Mouse (Mus musculus): ENCODE data around the gene Pakap.

Gene Pakap

DNA sequence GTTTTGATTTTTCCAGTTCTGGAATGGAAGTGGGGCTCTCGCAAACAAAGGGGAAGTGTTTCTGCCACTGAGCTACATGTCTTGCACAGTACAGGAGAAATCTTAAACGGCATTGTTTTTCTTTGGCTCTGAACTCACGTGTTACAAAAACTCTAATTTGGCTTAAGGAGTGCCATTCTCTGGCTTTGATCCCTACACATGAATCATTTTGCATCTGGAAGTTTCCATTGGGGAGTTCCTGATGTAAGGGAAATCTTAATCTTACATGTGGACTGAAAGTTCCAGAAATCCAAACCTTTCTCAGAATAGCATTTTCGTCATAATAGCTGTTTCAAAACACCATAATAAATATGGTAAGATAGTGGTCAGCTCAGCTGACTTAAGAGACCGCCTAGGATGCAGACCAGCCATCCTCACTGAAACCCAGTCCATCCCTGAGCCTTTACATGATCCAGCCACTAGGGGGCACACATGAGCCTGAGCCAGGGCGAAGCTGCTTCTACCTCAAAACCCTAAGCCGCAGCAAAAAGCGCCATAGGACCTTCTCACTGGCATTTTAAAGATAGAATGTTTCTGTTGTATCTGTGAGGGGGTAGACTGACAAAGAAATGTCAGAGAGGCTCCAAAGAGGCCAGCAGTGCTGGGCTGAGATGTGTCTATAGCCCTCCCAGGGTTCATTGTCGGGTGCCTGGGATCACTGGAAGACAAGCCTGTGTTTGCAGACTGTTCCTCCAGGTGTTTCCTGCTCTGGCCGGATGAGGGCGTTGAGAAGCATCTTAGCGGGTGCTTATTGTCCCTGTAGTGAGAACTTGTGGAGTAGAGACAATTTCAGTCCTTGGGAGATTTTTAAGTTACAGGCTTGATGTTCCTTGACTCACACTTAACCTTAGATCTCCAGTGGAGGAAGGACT is 105.3 kb downstream of the Pakap start:
- peak; percentile 84 for DNase-seq (ENCODE audit: low read depth, low spot score)

- no peak for DNase-seq (ENCODE audit: low read depth, low spot score)
These were observed 106.4 kb downstream of the Pakap start for GRCm38 (mm10) chr4:57674351-57674750.

- DNase-seq (ENCODE audit: low read depth, low spot score): peak; percentile 31
These were observed 107.4 kb downstream of the Pakap start for GRCm38 (mm10) chr4:57675387-57675786.

- DNase-seq (ENCODE audit: low read depth, low spot score): no peak
These were observed 109.9 kb downstream of the Pakap start for GRCm38 (mm10) chr4:57677916-57678315.

DNA sequence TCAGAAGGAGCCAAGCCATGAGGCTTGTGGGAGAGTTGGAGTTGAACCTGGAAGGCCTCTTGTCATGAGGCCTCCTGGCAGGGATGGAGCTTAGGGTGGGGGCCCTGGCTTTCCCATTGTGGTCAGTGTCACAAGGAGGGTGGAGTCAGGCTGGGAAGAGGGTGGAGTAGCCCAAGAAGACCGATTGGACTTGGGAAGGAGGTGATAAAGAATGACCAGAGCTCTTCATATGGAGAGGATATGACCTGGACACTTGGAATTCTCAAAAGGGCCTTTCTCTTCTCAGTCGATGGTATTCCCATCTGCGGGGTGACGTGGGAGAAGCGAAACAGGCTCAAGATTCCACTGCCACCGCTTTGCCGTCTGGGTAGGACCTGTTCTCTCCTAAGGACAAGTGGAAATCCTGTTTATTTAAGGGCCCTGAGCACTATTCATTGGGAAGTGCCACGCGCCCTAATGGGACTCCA is 111.0 kb downstream of the Pakap start:
- no peak for DNase-seq (ENCODE audit: low read depth, low spot score)

DNA sequence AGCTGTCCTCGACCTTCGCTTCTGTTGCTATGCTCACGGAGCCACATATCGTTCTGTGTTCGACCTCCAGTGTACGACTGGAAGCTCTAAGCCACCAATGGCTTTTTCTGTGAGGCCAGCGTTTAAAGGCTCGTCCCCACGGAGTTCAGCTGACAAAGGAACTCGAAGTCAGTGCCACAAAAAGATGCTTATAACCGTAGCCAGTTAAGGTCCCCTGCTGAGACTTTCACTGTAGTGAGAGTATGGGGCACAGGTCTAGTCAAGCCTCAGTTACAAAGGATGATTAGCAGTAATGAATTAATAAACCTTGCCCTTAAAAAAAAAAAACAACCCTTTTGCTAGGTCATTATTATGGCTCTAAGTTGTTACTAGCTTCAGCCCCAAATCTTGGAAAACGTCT is 112.2 kb downstream of the Pakap start:
- DNase-seq (ENCODE audit: low read depth, low spot score): no peak

- DNase-seq (ENCODE audit: low read depth, low spot score): no peak
These were observed 113.5 kb downstream of the Pakap start for GRCm38 (mm10) chr4:57681511-57681910.

GRCm38 (mm10) chr4:57682341-57682740 is 114.4 kb downstream of the Pakap start:
- no peak for DNase-seq (ENCODE audit: low read depth, low spot score)

- no peak for DNase-seq (ENCODE audit: low read depth, low spot score)
These were observed 115.0 kb downstream of the Pakap start for GRCm38 (mm10) chr4:57682944-57683343.

DNA sequence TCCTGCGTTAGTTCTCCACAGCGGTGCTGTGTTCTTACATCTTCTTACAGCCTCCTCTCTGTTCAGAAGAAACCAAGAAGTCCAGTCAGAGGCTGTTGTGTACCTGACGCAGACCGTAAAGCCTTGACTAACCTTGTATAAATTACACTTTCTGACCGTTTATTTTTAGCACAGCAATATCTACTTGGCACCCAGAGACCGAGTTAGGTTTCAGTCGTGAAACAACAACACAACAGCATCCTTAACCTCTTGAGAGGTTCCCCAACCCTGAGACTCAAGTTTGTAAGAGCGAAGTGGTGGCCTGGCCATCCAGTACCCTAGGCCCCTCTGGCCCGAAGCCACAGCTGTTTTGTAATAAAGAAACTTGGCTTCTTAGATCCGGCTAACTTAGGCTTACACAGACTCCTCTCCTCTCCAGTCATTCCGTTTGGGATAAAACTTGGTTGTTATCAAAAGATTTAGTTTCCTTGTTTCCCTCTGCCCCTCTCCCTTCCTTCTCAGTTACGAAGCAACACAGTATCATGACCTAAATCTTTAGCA is 116.8 kb downstream of the Pakap start:
- no peak for DNase-seq (ENCODE audit: low read depth, low spot score)

- DNase-seq (ENCODE audit: low read depth, low spot score): no peak
These were observed 118.8 kb downstream of the Pakap start for GRCm38 (mm10) chr4:57686736-57687135.

GRCm38 (mm10) chr4:57687583-57687982 is 119.6 kb downstream of the Pakap start:
- DNase-seq (ENCODE audit: low read depth, low spot score): no peak

GRCm38 (mm10) chr4:57688131-57688530 is 120.2 kb downstream of the Pakap start:
- no peak for DNase-seq (ENCODE audit: low read depth, low spot score)

DNA sequence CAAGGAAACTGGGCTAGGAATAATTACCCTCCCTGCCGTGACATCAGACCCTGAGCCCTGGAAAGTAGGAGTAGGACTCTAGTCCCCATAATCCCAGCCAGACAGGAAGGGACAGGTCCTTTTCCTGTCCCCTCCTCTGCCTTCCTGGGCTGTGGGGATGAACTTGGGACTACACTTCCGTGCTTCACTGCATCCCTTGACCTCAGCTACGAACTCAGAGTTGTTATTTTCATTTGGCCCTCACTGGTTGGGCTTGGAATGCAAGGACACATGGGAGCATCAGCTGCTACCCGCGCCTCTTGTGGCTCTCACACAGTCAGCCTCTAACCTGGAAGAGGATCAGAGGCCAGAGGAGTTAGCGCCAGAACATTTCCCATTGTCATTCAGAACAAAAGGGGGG is 122.0 kb downstream of the Pakap start:
- no peak for DNase-seq (ENCODE audit: low read depth, low spot score)

- no peak for DNase-seq (ENCODE audit: low read depth, low spot score)
These were observed 122.8 kb downstream of the Pakap start for GRCm38 (mm10) chr4:57690805-57691204.

GRCm38 (mm10) chr4:57694356-57695136 is 126.6 kb downstream of the Pakap start:
- no peak for DNase-seq (ENCODE audit: low read depth, low spot score)

DNA sequence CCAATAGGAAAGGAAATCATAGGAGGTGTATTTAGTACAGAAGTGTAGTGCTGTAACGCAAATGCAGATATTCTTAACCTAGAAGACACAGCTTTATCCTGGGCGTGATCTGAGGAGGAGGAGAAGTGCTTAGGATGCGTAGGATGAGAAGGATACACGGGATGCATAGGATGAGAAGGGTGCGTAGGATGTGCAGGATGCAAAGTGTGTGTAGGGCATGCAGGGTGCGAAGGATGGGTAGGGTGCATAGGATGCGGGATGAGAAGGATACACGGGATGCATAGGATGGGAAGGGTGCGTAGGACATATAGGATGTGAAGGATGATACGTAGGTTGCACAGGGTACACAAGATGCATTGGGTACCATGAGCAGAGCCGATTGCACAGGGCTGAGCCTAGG is 129.0 kb downstream of the Pakap start:
- DNase-seq (ENCODE audit: low read depth, low spot score): no peak

GRCm38 (mm10) chr4:57697918-57698611 is 130.1 kb downstream of the Pakap start:
- no peak for DNase-seq (ENCODE audit: low read depth, low spot score)

GRCm38 (mm10) chr4:57701576-57701975 is 133.6 kb downstream of the Pakap start:
- no peak for DNase-seq (ENCODE audit: low read depth, low spot score)

GRCm38 (mm10) chr4:57703574-57704470 is 135.8 kb downstream of the Pakap start:
- no peak for DNase-seq (ENCODE audit: low read depth, low spot score)

DNA sequence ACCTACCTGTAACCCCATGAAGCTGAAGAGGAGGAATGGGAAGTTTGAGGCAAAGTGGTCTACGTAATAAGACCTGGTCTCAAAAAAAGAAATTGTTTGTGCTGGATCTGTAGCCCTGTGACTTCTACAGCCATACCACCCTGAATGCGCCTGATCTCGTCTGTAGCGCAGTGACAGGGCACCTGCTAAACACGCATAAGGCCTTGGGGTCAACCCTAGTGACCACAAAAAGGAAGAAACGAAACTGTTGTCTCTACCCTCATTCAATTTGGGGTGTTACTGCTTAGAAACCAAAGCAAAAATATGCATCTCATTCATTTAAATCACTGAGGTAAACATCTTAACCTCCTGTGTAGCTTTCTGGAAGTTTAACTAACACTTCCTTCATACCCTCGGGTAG is 136.6 kb downstream of the Pakap start:
- no peak for DNase-seq (ENCODE audit: low read depth, low spot score)

Data from embryo, embryonic 11.5 days (tissue).